Mouse (Mus musculus): ENCODE data around the gene March10. TPM values are rescaled to one million over a fixed set of nuclear protein-coding genes. Genes with fewer than 3 reads are reported as not detected.
A peak's percentile ranks its signal among the peaks of the same experiment; 100 is the strongest.

March10 gene
- polyA plus RNA-seq, 1 experiment from 2014 or later = not detected

DNA sequence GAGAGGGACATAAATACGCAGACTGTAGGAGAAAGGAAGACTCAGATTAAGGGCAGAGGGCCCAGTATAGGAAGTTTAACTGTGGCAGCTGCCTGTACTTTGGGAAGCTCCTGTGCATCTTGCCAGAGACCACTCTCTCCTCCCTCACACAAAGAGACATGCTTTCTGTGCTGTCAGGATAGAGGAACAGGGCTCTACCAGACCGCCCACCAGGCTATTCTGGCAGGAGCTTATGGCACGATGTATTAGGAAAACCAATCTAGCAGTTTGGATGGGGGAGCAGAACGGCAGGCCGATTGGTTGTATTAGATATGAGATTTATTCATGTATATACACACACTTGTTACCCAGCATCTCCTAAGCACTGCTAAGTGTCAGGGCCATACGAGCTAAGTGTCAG lies 138.8 kb downstream of the March10 start:
- no peak overlapping the region for H3K4me2 ChIP-seq (replicated peaks; ENCODE audit: low read depth, low read length)
- no peaks in the 10 kb centered on the region for H3K9me3 ChIP-seq (ENCODE audit: control insufficient read depth, low read depth, low read length)
- no peak overlapping the region for H3K27ac ChIP-seq (ENCODE audit: low read length)
- H3K9ac ChIP-seq (replicated peaks; ENCODE audit: low read depth, low read length) = no peak overlapping the region
- H3K27me3 ChIP-seq (ENCODE audit: control insufficient read depth, insufficient read depth, low read length) = no peaks in the 10 kb centered on the region
- H3K4me3 ChIP-seq (ENCODE audit: low read depth, low read length) = no peak overlapping the region
- peaks cover 9% of the 10 kb centered on the region for H3K4me1 ChIP-seq (ENCODE audit: control insufficient read depth, insufficient read depth, low read length)
- 91% methylated on average over 6 of the region's 6 CpGs for WGBS
- no peaks in the 10 kb centered on the region for H3K36me3 ChIP-seq (ENCODE audit: control insufficient read depth, insufficient read depth, low read length)
- no peak for ATAC-seq (ENCODE audit: insufficient number of reproducible peaks, insufficient read depth, low FRiP score, low read depth)

DNA sequence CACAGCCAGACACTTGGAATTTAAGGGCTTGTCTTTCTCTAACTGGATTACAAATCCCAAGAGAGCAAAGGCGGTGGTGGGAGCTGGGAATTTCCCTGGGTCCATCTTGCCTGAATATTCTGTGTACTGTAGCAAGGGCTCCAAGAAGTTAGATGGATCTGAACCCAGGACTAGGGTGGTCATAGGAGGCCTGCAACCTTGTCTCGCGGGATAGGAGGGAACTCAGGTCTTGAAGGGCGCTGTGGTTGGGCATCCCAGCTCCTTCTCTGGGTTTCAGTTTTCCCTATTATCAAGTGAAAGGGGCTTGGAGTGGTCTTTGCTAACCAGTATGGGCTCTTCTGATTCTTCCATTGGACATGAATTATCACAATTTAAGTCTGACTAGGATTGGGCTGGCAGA lies 140.4 kb downstream of the March10 start:
- Histone ChIP-seq H3K9me3 (ENCODE audit: control insufficient read depth, low read depth, low read length) (no peaks in the 10 kb centered on the region), H3K9ac (replicated peaks; ENCODE audit: low read depth, low read length) (no peak overlapping the region), H3K4me1 (ENCODE audit: control insufficient read depth, insufficient read depth, low read length) (peaks cover 17% of the 10 kb centered on the region), H3K27ac (ENCODE audit: low read length) (no peak overlapping the region), H3K4me3 (ENCODE audit: low read depth, low read length) (no peak overlapping the region), H3K27me3 (ENCODE audit: control insufficient read depth, insufficient read depth, low read length) (no peaks in the 10 kb centered on the region), H3K4me2 (replicated peaks; ENCODE audit: low read depth, low read length) (no peak overlapping the region), H3K36me3 (ENCODE audit: control insufficient read depth, insufficient read depth, low read length) (no peaks in the 10 kb centered on the region)
- no peak for ATAC-seq (ENCODE audit: insufficient number of reproducible peaks, insufficient read depth, low FRiP score, low read depth)
- WGBS = 96% methylated on average over 4 of the region's 4 CpGs

DNA sequence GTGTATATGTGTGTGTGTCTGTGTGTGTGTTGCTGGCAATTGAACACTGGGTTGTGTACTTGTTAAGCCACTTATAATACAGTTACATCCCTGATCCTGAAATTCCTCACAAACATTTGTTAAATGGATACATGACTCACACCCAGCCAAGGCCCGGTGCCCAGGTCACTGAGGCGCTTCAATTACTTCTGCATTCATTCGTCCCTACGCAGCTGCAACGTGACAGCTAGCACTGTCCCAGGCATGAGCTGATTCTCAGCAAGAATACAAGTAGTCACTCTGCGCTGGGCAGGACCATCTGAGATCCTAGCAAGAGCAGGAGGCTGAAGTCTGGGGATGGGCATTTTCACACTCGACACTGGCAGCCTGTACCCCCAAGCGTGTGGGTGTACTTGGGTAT lies 141.2 kb downstream of the March10 start:
- H3K9ac ChIP-seq (replicated peaks; ENCODE audit: low read depth, low read length) = no peak overlapping the region
- WGBS = 73% methylated on average over 8 of the region's 8 CpGs
- no peak overlapping the region for H3K27ac ChIP-seq (ENCODE audit: low read length)
- no peak for ATAC-seq (ENCODE audit: insufficient number of reproducible peaks, insufficient read depth, low FRiP score, low read depth)
- no peak overlapping the region for H3K4me3 ChIP-seq (ENCODE audit: low read depth, low read length)
- no peaks in the 10 kb centered on the region for H3K36me3 ChIP-seq (ENCODE audit: control insufficient read depth, insufficient read depth, low read length)
- H3K4me1 ChIP-seq (ENCODE audit: control insufficient read depth, insufficient read depth, low read length) = peaks cover 17% of the 10 kb centered on the region
- H3K4me2 ChIP-seq (replicated peaks; ENCODE audit: low read depth, low read length) = no peak overlapping the region
- H3K27me3 ChIP-seq (ENCODE audit: control insufficient read depth, insufficient read depth, low read length) = no peaks in the 10 kb centered on the region
- H3K9me3 ChIP-seq (ENCODE audit: control insufficient read depth, low read depth, low read length) = no peaks in the 10 kb centered on the region

DNA sequence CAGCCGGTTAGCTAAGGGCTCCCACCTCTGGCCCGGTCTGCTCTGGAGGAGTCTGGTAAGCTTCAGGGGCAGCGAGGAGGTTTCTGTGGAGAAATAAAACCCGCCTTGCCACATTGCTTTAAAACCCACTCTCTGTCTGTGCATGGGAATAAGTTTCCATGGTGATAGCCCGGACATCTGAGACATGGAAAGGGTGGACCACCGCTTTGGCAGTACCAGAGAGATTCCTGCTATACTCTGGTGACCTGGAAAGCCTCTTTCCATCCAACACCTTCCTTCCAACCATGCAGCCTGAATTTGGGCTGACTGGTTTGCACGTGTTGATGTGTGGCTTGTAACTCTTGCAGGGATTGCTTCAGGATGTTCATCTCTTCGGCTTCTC lies 142.9 kb downstream of the March10 start:
- Histone ChIP-seq H3K9me3 (ENCODE audit: control insufficient read depth, low read depth, low read length) (no peaks in the 10 kb centered on the region), H3K4me2 (replicated peaks; ENCODE audit: low read depth, low read length) (no peak overlapping the region), H3K4me3 (ENCODE audit: low read depth, low read length) (no peak overlapping the region), H3K4me1 (ENCODE audit: control insufficient read depth, insufficient read depth, low read length) (peaks cover 17% of the 10 kb centered on the region), H3K9ac (replicated peaks; ENCODE audit: low read depth, low read length) (no peak overlapping the region), H3K27me3 (ENCODE audit: control insufficient read depth, insufficient read depth, low read length) (no peaks in the 10 kb centered on the region), H3K36me3 (ENCODE audit: control insufficient read depth, insufficient read depth, low read length) (no peaks in the 10 kb centered on the region), H3K27ac (ENCODE audit: low read length) (no peak overlapping the region; the same call in 1 of the 2 replicates)
- WGBS = 52% methylated on average over 8 of the region's 8 CpGs
- ATAC-seq (ENCODE audit: insufficient number of reproducible peaks, insufficient read depth, low FRiP score, low read depth) = no peak

DNA sequence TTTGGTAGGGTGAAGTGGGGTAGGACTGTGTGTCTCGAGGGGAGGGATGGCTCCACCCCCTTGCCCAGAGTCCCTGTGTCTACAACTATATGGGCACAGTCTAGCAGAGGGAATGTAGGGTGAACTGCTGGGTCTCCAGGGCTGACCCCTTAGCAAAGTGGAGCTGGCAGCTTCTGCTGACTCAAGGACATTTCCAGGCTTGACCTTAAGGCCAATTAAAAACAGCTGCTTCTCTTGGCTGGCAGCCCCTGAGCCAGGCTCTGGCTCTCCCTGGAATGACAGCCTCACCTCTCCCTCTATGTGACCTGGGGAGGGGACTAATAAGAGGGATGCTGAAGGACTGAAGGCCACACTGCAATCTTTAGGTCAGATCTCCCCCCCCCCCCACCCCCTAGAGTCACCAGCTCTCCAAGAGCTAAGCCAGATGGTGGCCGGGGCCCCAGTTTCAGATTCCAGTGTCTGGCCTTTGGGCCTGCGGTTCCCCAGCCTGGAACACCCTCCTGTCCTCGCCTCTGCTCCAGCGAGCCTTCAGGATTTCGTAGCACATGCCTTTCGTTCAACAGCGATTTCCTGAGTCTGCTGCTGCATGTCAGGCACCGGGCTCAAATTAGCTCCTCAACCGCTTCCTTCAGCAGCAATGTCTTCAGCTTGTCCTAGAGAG lies 143.4 kb downstream of the March10 start:
- no peak overlapping the region for H3K9ac ChIP-seq (replicated peaks; ENCODE audit: low read depth, low read length)
- WGBS = 23% methylated on average over 10 of the region's 10 CpGs

DNA sequence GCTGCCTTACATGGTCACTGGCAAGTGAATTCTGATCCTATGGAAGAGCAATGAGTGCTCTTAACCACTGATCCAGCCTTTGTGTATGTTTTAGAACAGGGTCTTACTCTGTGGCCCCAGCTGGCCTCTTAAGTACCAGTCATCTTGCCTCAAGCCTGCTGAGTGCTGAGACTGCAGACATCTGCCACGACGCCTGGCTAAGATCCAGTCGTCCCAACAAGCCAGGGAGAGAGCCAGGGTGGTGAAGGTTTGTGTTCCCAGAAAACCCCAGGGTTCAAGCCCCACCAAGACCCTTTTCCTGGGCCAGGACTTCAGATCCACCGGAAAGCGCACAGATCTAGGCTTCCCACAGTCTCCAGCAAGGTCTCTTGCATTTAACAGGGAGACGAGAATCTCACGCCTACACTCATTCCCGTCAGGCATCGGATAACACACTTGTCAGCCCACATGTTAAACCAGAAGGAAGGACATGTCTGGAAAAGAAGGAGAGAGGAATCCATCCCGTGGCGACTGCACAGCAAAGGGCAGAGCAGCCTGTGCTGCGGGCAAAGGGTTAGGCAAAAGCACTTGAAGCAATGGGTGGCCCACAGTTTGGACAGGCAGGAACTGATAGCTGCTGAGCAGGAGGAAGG lies 144.1 kb downstream of the March10 start:
- H3K9ac ChIP-seq (replicated peaks; ENCODE audit: low read depth, low read length) = no peak overlapping the region
- H3K27me3 ChIP-seq (ENCODE audit: control insufficient read depth, insufficient read depth, low read length) = no peaks in the 10 kb centered on the region
- H3K36me3 ChIP-seq (ENCODE audit: control insufficient read depth, insufficient read depth, low read length) = no peaks in the 10 kb centered on the region
- WGBS = 42% methylated on average over 12 of the region's 12 CpGs
- H3K27ac ChIP-seq (ENCODE audit: low read length) = peak overlapping the region; percentile 8; the same call in 1 of the 2 replicates
- peak; percentile 47; the same call in 1 of the 2 replicates for ATAC-seq (ENCODE audit: insufficient number of reproducible peaks, insufficient read depth, low FRiP score, low read depth)
- H3K4me3 ChIP-seq (ENCODE audit: low read depth, low read length) = no peak overlapping the region
- no peaks in the 10 kb centered on the region for H3K9me3 ChIP-seq (ENCODE audit: control insufficient read depth, low read depth, low read length)
- peaks cover 17% of the 10 kb centered on the region for H3K4me1 ChIP-seq (ENCODE audit: control insufficient read depth, insufficient read depth, low read length)
- H3K4me2 ChIP-seq (replicated peaks; ENCODE audit: low read depth, low read length) = no peak overlapping the region

More for the DNA sequence above, 143.4 kb downstream of the March10 start:
- peak; percentile 35; the same call in 1 of the 2 replicates for ATAC-seq (ENCODE audit: insufficient number of reproducible peaks, insufficient read depth, low FRiP score, low read depth)
- Histone ChIP-seq H3K4me1 (ENCODE audit: control insufficient read depth, insufficient read depth, low read length) (peaks cover 17% of the 10 kb centered on the region), H3K4me2 (replicated peaks; ENCODE audit: low read depth, low read length) (no peak overlapping the region), H3K27ac (ENCODE audit: low read length) (no peak overlapping the region; the same call in 1 of the 2 replicates), H3K9me3 (ENCODE audit: control insufficient read depth, low read depth, low read length) (no peaks in the 10 kb centered on the region), H3K36me3 (ENCODE audit: control insufficient read depth, insufficient read depth, low read length) (no peaks in the 10 kb centered on the region), H3K4me3 (ENCODE audit: low read depth, low read length) (no peak overlapping the region), H3K27me3 (ENCODE audit: control insufficient read depth, insufficient read depth, low read length) (no peaks in the 10 kb centered on the region)

DNA sequence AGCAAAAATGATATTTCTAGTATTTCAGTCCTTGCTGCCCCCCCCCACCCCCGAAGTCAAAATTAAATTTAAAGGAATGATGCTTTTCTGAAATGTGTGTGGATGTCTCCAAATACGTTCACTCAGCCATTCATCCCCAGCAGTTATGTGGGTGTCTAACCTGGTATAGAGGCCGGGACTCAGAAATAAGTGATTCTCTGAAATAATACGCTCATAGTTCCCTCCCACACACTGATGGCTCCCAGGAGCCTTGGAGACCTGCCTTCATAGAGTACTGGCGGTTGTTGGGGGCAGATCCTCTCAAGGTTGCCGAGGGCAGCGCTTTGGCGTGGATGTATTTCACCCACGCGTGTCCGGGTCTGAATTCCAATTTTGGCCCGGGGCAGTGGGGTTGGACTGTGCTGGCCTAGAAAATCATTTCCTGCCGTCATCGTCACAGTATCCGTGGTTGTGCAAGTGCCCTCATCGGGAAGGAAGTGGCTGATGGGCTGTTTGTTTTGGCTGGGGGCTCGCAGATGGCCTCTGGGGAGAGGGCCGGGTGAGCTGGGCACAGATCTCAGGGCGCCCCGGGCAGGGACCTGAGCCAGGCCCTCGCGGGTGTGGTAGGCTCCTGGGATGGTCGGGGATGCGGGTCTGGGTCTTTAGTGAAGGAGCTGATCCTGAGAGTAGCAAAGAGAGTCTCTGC lies 145.1 kb downstream of the March10 start:
- Histone ChIP-seq H3K27ac (ENCODE audit: low read length) (0 out of 2 replicates have a peak overlapping the region, but pooled peaks have one; percentile 44), H3K4me1 (ENCODE audit: control insufficient read depth, insufficient read depth, low read length) (peaks cover 17% of the 10 kb centered on the region), H3K36me3 (ENCODE audit: control insufficient read depth, insufficient read depth, low read length) (no peaks in the 10 kb centered on the region), H3K9me3 (ENCODE audit: control insufficient read depth, low read depth, low read length) (no peaks in the 10 kb centered on the region), H3K4me2 (replicated peaks; ENCODE audit: low read depth, low read length) (no peak overlapping the region), H3K9ac (replicated peaks; ENCODE audit: low read depth, low read length) (no peak overlapping the region), H3K27me3 (ENCODE audit: control insufficient read depth, insufficient read depth, low read length) (no peaks in the 10 kb centered on the region), H3K4me3 (ENCODE audit: low read depth, low read length) (no peak overlapping the region)
- WGBS = 66% methylated on average over 24 of the region's 24 CpGs
- ATAC-seq (ENCODE audit: insufficient number of reproducible peaks, insufficient read depth, low FRiP score, low read depth) = no peak

Measured in stomach, embryonic 14.5 days (tissue).